Mouse (Mus musculus) c-Kit-positive CD71-positive TER-119-positive erythroid progenitor cells, embryonic 14.5 days (primary cell): ENCODE results near the gene 1700011M02Rik.
"Not testable (repeated sequence)": the region's sequence is repeated elsewhere in the genome, so short reads cannot be mapped to it uniquely, and the experiment has no call there.

Experiments used
- DNase-seq: peaks from one replicate; pipeline ENCODE4 v3.0.0-alpha.2; 2013; ENCODE audit warnings: low spot score

1700011M02Rik gene

GRCm38 (mm10) chrX:102908587-102908986, at the start of gene 1700011M02Rik, which contains the start of gene Dmrtc1a:
Gene 1700011M02Rik (plus strand): TSS chrX:102908905.
Gene Dmrtc1a (minus strand): TSS chrX:102908687.
- not testable (repeated sequence) for DNase-seq

DNA sequence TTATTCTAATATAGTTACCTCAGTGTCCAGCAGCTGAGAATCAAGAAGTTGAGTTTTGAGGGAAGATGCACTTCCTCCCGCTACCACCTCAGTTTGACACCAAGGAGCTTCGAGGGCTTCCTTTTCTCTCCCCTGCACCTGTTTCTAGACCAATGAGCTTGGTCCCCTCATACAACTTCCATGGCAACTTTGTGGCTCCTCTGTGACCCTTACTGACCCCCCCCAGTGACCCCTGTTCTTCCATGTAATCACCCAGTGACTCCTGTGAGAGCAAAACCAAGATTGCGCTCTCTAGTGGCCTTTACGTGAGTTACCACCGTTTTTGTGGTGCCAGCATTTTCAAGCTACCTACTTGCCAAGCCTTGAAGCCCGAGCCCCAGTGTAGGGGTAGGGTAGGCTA, 40.8 kb upstream of the 1700011M02Rik start, which contains the start of gene 1700031F05Rik:
Gene 1700031F05Rik, minus strand, starts transcription at position 101 of the 400 bp plus-strand sequence.
- DNase-seq, result no peak

GRCm38 (mm10) chrX:102914823-102915222, 6.1 kb downstream of the 1700011M02Rik start:
- not testable (repeated sequence) for DNase-seq

DNA sequence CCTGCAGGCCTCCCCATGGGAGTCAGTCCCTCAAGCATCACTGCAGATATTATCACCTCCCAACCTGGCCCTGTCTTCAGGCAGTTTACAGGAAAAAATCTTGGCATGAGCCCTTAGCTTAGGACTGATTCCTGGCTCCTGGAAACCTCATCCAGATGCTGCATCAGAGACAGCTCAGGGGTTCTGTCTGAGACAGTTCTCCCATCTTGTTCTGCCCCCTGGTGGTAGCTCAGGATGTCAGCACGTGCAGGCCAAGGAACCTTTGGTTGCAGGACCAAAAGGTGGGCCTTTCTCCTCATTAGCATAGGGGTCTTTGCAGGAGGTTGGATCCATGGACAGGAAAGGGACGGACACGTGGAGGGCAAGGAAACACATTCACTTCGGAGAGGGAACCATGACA, 18.0 kb downstream of the 1700011M02Rik start:
- not testable (repeated sequence) for DNase-seq

GRCm38 (mm10) chrX:102928072-102928471, 19.4 kb downstream of the 1700011M02Rik start, which contains the start of gene 1700018G05Rik:
Gene 1700018G05Rik (plus strand): TSS chrX:102928372.
- DNase-seq, result not testable (repeated sequence)

DNA sequence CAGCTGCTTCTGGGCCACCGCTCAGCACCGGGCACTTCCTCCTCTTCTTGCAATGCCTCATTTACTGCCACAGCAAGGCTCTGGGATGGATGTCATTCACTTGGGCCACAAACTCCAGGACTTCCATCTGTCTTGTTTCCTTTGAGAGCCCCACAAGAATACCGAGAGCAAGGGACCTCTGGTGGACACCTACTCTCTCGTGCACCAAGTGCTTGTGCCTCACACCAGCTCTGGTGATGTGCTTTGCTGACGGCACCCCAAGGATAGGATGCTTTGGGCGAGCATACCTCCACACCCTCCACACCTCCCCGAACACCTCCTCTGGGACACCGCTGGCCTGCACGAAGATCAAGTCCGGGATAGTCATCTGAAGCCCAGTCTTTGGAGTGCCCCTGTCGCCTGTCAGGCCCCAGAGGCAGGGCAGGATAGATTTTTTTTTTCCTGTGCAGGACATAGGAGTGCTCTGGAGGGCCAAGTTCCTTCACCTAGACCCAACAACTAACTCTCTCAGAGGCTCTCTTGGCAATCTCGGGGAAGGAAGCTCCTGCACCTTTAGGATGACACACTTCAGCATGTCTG, 24.4 kb downstream of the 1700011M02Rik start:
- no peak for DNase-seq

DNA sequence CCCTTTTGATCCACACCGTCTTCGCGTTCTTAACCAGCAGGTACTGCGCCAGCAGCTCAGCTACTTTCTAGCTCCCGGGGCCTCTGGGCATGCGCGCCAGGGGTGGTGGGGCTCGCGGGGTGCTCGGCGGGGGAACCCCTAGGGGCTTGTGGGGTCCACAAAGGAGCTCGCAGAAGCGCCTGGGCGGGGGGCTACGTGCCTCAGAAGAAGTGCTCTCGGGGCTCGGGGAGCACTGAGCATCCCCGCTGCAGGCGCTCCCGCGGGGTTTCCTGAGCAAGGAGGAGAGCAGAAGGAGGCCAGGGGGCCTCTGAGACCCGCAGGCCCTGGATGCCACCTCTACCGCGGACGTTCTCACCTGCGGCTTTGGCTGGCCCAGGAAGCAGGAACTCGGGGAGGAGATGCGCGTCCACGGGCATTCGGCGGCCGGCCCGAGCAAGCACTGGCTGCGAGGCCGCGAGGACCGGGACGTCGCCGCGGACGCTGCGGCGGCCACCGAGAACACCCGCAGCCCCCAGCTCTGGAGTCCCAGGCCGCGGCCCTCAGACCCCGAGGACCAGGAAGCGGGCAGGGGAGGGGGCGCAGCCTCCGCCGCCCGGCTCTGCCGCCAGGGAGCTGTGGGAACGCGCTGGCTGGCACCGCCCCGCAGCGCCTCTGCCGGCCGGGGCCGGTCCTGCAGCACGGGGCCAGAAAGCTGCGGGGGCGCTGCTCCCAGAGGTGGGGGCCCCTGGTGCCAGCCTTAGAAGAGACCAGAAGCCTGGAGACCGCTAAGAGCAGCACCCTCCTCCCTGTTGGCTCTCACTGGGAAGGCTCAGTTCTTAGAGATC, 25.1 kb downstream of the 1700011M02Rik start:
- no peak for DNase-seq

- DNase-seq, result no peak
Observed at GRCm38 (mm10) chrX:102934395-102934764, 25.7 kb downstream of the 1700011M02Rik start.

DNA sequence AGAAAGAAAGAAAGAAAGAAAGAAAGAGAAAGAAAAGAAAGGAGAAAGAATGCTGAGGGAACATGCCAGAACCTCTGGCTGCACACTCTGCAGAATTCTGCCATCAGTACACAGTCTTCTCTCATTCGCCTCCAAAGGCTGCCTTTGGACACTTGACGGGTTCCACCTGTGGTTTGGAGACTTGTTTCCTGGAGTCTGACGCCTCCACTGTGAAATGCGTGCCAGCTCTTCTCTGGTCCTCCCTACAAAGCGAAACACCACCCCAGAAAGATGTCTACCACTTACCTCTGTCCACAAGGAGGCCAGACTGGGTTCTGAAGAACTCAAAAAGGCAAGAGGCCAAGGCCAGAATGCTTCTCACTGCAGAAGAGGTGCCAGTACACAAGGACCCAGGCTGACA, 28.0 kb downstream of the 1700011M02Rik start:
- DNase-seq, result no peak

- DNase-seq, result not testable (repeated sequence)
Observed at GRCm38 (mm10) chrX:102950136-102950535, 41.4 kb downstream of the 1700011M02Rik start.

DNA sequence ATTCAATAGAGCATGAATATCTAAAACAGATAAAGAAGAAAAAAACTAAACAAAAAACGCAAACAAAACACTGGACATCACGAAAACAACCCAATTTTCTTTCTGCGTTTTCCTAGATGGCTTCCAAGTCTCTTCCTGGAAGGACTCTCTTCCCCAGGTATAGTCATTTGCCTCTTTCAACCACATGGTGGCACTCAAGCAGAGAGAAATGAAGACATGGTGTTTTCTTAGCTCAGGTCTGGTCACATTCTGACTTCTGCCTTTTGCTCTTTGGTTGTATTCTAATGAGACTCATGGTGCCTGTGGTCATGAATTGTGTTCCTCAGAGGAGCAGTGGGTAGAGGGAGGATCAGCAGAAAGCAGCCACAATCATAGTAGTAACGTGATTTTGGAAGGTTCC, 50.2 kb downstream of the 1700011M02Rik start:
- no peak for DNase-seq
